Mouse (Mus musculus): ENCODE data around the gene Ptgr2. TPM values are rescaled to one million over a fixed set of nuclear protein-coding genes. Genes with fewer than 3 reads are reported as not detected.

Gene Ptgr2
- polyA plus RNA-seq, 1 experiment from 2014 or later: 62.5 TPM

DNA sequence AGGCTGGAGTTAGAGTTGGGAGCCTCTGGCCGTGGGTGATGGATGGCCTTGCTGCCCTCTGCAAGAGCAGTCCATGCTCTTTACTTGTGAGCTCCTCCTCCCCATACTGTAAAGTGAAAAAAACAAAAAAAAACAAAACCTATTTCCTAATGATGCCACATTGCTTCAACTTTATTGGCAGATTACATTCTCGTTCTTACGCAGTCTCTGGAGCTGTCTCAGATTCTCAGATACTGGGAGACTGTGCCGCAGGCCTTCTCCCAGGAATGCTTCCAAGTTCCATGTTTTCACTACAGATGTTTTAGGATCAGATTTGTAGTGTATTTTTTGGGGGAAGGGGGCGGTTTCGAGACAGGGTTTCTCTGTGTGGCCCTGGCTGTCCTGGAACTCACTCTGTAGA lies 80.1 kb downstream of the Ptgr2 start:
- Histone ChIP-seq H3K9me3 (replicated peaks; ENCODE audit: control insufficient read depth, low read length) (no peaks in the 10 kb centered on the region), H3K4me3 (ENCODE audit: low read depth, low read length) (no peak overlapping the region), H3K4me1 (ENCODE audit: control insufficient read depth, insufficient read depth, low read length) (peaks cover 11% of the 10 kb centered on the region), H3K9ac (ENCODE audit: low read depth, low read length) (no peak overlapping the region), H3K27me3 (ENCODE audit: control insufficient read depth, insufficient read depth, low read length) (no peaks in the 10 kb centered on the region), H3K27ac (ENCODE audit: low read depth, low read length) (no peak overlapping the region), H3K4me2 (no peak overlapping the region), H3K36me3 (ENCODE audit: control insufficient read depth, insufficient read depth, low read length) (peaks cover 14% of the 10 kb centered on the region)
- WGBS (ENCODE audit: insufficient replicate concordance): 92% methylated on average over 6 of the region's 6 CpGs
- ATAC-seq (replicated peaks; ENCODE audit: insufficient number of reproducible peaks, low FRiP score, low TSS enrichment): no peak

Other genes starting within 250 kb of the Ptgr2 start
- gene Acot4, start 246.9 kb upstream of the Ptgr2 start, polyA plus RNA-seq (2014; fragmentation: Nextera tagmentation; extraction: Ambion mirVana): 0.37 and 0.43 TPM in 2 replicates
- not detected in 2 replicates for gene Gm49366, start 246.3 kb upstream of the Ptgr2 start, polyA plus RNA-seq (2014; fragmentation: Nextera tagmentation; extraction: Ambion mirVana)
- gene Acot3, start 233.1 kb upstream of the Ptgr2 start, polyA plus RNA-seq (2014; fragmentation: Nextera tagmentation; extraction: Ambion mirVana): 0.13 and 0.67 TPM in 2 replicates
- gene Acot5, start 215.9 kb upstream of the Ptgr2 start, polyA plus RNA-seq (2014; fragmentation: Nextera tagmentation; extraction: Ambion mirVana): not detected in 2 replicates
- gene Acot6, start 184.6 kb upstream of the Ptgr2 start, polyA plus RNA-seq (2014; fragmentation: Nextera tagmentation; extraction: Ambion mirVana): 0.89 and 1.0 TPM in 2 replicates
- 2.9 and 3.1 TPM in 2 replicates for gene Dnal1, start 170.9 kb upstream of the Ptgr2 start, polyA plus RNA-seq (2014; fragmentation: Nextera tagmentation; extraction: Ambion mirVana)
- gene Pnma1, start 136.7 kb upstream of the Ptgr2 start, polyA plus RNA-seq (2014; fragmentation: Nextera tagmentation; extraction: Ambion mirVana): 0.50 and 0.62 TPM in 2 replicates
- gene Elmsan1, start 66.4 kb upstream of the Ptgr2 start, polyA plus RNA-seq (2014; fragmentation: Nextera tagmentation; extraction: Ambion mirVana): 5.9 and 7.1 TPM in 2 replicates
- gene Zfp410, start 31.6 kb downstream of the Ptgr2 start, polyA plus RNA-seq (2014; fragmentation: Nextera tagmentation; extraction: Ambion mirVana): 56.0 and 58.0 TPM in 2 replicates
- gene Coq6, start 76.4 kb downstream of the Ptgr2 start, polyA plus RNA-seq (2014; fragmentation: Nextera tagmentation; extraction: Ambion mirVana): 57.4 and 68.0 TPM in 2 replicates
- 5.7 and 6.6 TPM in 2 replicates for gene Fam161b, start 76.6 kb downstream of the Ptgr2 start, polyA plus RNA-seq (2014; fragmentation: Nextera tagmentation; extraction: Ambion mirVana)
- 26.9 and 29.0 TPM in 2 replicates for gene Entpd5, start 123.8 kb downstream of the Ptgr2 start, polyA plus RNA-seq (2014; fragmentation: Nextera tagmentation; extraction: Ambion mirVana)
- 1.1 and 2.5 TPM in 2 replicates for gene Bbof1, start 123.8 kb downstream of the Ptgr2 start, polyA plus RNA-seq (2014; fragmentation: Nextera tagmentation; extraction: Ambion mirVana)
- gene Rnf113a2, start 132.0 kb downstream of the Ptgr2 start, polyA plus RNA-seq (2014; fragmentation: Nextera tagmentation; extraction: Ambion mirVana): 21.6 and 26.1 TPM in 2 replicates
- gene Aldh6a1, start 165.8 kb downstream of the Ptgr2 start, polyA plus RNA-seq (2014; fragmentation: Nextera tagmentation; extraction: Ambion mirVana): 38.6 and 41.4 TPM in 2 replicates
- gene Lin52, start 166.2 kb downstream of the Ptgr2 start, polyA plus RNA-seq (2014; fragmentation: Nextera tagmentation; extraction: Ambion mirVana): 17.3 and 19.1 TPM in 2 replicates

Measured in heart, embryonic 11.5 days (tissue).